Mouse (Mus musculus): ENCODE measurements around the gene Astn1.
A peak's percentile ranks its signal among the peaks of the same experiment; 100 is the strongest.

Astn1 gene

GRCm38 (mm10) chr1:158536195-158536594 is 174.1 kb downstream of the Astn1 start:
- DNase-seq (ENCODE audit: low spot score): no peak

DNA sequence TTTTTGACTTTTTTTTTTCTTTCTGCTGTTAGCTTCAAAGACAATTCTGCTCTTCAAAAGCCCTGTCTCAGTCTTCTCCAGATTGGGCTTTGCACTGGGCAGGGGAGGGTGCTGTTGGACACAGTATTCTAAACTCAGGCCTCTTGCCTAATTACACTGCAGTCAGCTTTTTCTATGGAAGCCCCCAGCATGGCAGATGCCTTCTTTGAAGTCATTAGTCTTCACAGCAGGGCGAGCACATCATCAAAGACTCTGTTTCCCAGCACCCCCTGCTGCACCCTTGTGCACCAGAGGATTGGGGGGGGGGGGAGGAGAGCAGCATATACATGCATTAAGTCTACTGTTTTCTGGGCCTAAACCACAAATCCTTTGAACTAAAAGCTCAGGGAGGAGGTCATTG is 174.8 kb downstream of the Astn1 start:
- DNase-seq (ENCODE audit: low spot score): no peak

GRCm38 (mm10) chr1:158545095-158545494 is 183.0 kb downstream of the Astn1 start:
- no peak for DNase-seq (ENCODE audit: low spot score)

DNA sequence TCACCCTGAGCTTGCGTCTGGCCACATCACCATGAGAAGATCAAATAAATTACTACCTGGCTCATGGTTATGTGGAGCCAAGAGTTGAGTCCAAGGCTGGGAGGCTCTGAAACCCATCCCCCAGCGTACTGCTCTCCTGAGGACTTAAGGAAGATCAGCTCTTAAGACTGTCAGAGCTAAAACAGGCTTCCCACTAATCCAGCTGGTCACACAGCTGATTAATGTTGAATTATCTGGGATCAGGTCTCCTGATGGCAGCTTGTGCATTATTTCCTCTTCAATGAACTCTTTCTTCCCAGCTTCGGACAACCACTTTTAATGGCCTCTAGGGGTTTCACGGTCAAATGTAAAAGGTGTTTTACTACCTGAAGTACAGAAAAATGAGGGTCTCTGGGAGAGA is 184.4 kb downstream of the Astn1 start:
- no peak for DNase-seq (ENCODE audit: low spot score)

DNA sequence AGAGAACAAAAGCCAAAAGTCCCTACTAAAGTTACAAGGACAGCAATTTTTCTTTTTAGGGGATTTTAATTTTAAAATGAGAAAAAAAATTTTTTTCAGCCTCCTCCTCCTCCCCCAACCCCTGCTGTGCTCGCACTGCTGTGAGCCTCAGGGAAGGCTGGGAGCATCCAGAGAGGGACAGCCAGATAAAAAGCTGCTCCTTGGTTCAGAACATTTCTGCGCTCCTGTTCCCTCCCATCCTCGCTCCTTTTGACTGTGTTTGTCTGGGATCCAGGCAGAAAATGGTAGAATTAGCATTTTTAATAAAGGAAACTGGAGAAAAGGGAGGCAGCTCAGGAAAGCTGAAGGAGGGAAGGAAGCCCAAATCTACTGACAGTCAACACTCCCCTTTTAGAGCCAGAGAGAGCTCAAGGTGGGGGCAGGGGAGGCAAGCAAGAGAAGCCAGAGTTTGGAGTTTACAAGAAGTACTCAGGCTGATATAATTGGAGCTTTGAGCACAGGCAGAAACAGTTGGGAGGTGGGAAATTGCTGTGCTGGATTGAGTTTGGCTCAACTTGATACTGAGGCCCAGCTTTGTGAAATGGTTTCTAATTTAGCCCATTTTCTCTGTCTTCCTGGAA is 185.6 kb downstream of the Astn1 start:
- DNase-seq (ENCODE audit: low spot score): no peak

DNA sequence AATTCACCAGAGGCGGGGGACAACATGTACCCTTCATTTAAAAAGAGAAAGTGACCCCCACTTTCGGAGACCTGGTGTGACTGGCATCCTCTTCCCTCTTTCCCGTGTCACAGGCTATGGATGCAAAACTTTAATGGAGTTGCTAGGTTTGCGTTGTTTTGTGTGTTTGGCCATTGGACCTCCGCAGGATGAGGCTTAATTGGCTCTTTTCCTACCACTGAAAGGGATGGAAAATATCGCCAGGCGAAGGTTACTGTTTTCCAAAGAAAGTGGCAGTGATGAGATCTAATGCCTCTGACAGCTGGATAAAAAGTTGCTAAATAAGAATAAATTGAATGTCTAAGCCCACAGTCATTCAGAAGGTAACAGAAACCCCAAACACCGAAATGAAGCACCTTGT is 186.2 kb downstream of the Astn1 start:
- DNase-seq (ENCODE audit: low spot score): no peak

DNA sequence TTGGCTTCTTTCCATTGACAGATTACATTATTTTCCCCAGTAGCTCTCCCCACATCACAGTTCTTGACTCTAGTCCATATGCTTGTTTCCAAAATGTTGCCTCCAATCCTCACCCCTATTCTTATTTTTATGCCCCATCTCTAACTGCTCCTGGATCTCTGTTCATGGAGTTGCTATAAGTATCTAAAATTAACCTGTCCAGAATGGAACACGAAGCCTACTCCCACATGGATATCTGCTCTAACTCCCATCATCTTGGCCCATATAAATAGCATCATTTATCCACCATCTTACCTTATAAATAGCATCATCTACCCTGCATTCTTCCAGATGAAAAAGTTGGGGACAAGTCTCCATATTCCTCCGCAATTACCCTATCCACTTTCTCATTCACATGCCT is 187.5 kb downstream of the Astn1 start:
- no peak for DNase-seq (ENCODE audit: low spot score)

- DNase-seq (ENCODE audit: low spot score): no peak
Observed at GRCm38 (mm10) chr1:158551951-158552350, 189.9 kb downstream of the Astn1 start.

GRCm38 (mm10) chr1:158553341-158553740 is 191.3 kb downstream of the Astn1 start:
- DNase-seq (ENCODE audit: low spot score): no peak

DNA sequence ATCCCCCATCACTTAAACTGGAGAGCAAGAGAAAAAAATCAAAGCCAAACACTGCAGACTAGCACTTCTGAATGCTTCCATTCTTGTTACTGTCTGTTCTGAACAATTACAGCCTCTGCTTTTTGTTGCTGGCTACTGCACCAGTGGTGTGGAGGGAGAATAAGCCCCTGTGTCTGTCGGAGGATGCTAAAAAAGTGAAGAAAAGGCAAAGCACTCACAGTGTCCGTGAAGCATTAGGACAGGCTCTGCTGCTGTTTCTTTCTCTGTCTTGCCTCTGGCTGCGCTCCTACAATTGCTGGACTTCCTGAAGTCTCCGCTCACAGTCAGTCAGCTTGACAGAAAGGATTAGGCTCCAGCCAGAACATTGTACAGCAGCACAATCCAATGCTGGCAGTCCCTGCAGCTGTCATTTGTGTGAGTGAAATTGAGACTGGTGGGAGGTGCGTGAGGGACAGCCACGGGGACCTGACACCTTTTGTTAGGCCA is 192.0 kb downstream of the Astn1 start:
- no peak for DNase-seq (ENCODE audit: low spot score)

DNA sequence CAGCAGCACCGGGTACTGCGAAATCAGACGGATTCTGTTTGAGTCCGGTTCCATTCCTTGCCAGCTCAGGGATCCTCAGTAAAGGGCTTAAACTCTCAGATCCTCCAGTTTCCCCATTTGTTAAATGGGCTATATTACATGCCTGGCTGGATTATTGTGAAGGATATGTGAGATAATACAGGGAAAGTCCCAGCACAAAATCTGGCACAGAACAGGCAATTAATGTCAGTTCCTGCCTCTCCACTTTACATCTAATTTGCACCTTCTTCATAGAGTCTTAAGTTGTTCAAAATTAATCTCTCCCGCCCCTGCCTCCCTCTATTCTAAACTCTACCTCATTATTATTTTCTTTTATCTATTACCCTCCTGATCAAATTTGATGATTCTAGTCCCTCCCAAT is 211.1 kb downstream of the Astn1 start:
- no peak for DNase-seq (ENCODE audit: low spot score)

GRCm38 (mm10) chr1:158573597-158573996 is 211.5 kb downstream of the Astn1 start:
- no peak for DNase-seq (ENCODE audit: low spot score)

DNA sequence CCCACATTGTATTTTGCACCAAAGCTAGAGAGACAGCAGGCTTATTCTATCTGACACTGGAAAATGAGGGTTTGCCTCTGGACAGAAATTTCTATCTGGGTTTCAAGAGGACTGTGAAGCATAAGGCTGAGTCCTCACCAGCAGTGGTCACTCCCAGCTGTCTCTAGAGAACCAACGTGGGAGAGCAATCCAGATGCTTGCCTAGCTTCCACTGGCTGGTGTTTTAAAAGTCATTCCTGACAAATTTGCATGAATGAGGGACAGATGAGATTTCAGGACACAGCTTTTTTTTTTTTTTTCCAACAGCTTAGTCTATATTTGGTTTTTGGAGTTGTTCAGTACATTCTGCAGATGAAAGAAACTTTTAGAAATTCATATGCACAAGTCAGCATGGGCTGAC is 213.9 kb downstream of the Astn1 start:
- no peak for DNase-seq (ENCODE audit: low spot score)

DNA sequence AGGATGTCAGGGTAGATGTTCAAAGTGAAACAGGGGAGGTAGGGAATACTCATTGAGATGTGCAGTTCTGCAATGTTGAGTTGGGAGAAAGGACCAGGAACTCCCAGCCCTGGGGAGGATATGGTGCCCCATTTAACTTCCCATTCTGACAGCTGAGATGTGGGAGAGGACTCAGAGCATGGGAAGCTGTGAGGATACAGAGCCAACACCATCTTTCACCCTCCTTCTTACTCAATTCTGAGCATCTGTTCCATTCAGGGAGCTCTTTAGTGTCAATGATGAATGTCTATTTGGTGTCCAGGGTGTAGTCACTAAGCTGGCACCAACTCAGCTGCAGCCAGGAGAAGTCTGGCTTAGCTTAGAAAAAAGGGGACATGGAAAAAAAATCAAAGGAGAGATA is 219.7 kb downstream of the Astn1 start:
- no peak for DNase-seq (ENCODE audit: low spot score)

GRCm38 (mm10) chr1:158588903-158589302 is 226.8 kb downstream of the Astn1 start:
- DNase-seq (ENCODE audit: low spot score): no peak

DNA sequence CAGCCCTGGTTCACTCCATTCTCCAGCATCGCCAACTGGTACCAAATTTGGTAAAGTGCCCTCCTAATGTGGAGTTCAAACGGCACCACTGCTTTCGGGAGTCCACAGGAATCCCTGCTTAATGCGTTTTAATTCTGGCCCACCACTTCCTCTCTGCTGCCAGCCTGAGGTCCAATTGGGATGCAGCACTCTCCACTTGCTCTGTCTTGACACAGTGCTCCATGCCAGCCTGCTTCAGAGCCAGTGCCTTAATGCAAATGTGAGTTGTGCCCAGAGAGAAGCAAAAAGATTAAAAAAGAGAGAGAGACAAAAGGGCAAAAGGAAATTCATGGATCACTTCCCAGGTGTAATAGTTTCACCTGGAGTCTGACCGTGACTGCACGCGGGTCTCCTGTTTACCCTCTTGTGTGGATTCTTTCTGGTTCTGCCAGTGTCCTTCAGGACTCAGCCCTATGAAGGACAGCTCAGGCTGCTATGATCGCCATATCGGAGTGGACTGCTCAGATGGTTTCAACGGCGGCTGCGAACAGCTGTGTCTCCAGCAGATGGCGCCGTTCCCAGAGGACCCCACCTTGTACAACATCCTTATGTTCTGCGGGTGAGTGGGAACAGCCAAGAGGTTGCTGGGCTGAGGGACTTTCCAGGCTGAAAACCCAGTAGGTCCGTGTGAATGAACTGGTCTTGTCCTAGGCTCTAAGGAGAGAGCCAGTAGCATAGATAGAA is 234.8 kb downstream of the Astn1 start:
- peak; percentile 67 for DNase-seq (ENCODE audit: low spot score)

DNA sequence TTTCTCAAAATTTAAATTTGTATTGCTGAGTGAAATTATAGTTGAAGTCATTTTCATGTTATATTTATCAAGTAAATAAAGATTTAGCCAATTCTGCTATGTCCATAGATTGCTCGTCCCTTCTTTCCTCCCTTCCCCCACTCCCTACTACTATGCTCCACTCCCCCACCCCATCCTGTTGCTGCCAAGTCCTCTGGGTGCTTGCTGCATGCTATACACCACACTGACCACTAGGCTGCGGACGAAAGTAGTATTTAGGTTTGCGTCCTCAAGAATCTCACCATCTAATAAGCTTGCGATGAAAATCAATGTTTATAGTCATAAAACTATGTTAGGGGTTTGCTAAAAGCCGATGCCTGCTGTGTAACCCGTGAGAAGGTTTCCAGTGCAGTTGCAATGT is 235.9 kb downstream of the Astn1 start:
- no peak for DNase-seq (ENCODE audit: low spot score)

DNA sequence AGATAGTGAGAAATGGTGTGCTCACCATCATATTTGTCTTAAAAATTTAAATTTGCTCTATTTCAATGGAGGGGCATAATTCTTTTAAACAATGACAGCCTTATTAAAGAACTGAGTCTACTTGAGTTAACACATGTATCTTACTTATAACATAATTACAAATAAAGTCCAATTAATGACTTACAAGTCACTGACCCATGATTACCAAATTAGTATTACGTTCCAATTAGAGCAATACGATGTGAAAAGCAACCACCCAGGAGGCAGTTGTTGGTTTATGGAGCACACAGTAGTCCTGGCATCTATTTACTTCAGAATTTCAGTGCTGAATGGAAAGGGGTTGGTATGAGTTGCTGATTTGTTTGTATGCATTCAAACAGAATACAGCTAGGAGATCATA is 237.4 kb downstream of the Astn1 start:
- DNase-seq (ENCODE audit: low spot score): no peak

DNA sequence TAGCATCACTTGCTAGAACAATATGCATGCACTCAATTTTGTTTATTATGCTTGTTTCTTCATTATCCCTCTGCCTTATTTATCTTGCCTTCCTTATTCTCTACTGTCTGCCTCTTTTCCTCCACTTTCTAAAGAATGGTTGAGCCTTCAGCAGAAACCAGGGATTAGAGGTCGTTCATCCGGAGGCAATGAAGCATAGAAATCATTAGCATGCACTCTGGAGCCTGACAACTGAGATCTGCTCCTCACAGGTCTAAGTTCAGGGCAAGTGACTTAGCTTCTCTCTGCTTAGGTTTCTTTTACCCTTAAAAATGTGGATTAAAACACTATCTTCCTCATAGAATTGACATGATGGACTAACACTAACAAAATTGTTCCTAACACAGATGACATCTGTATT is 241.0 kb downstream of the Astn1 start:
- no peak for DNase-seq (ENCODE audit: low spot score)

- DNase-seq (ENCODE audit: low spot score): no peak
Observed at GRCm38 (mm10) chr1:158604149-158604548, 242.1 kb downstream of the Astn1 start.

GRCm38 (mm10) chr1:158605597-158605996 is 243.5 kb downstream of the Astn1 start:
- DNase-seq (ENCODE audit: low spot score): no peak

- no peak for DNase-seq (ENCODE audit: low spot score)
Observed at GRCm38 (mm10) chr1:158606324-158606723, 244.3 kb downstream of the Astn1 start.

DNA sequence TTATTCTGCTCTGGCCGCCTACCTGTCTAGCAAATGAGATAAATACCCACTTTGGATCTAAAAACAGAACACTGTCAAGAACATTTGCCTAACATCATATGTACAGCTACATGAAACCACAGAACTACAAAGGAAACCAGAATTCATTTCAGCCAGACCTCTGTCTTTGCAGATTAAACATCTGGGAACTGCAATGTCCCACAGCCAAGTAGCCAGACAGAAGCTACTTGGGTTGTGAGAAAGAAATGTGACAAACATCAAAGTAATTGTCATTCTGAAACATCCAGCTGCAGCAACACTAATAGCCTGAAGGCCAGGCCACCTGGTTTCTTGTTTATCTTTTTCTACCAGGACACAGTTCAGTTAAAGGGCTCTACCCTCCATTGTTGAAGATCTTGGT is 245.1 kb downstream of the Astn1 start:
- no peak for DNase-seq (ENCODE audit: low spot score)

- no peak for DNase-seq (ENCODE audit: low spot score)
Observed at GRCm38 (mm10) chr1:158615202-158615601, 253.1 kb downstream of the Astn1 start.

Data from testis, postnatal 14 days (tissue).